Mouse (Mus musculus) stomach, adult 2 months (tissue): ENCODE measurements around the gene Pik3cg. TPM values are rescaled to one million over a fixed set of nuclear protein-coding genes. Genes with fewer than 3 reads are reported as not detected.

ENCODE experiments used
- polyA plus RNA-seq: library from polyadenylated mRNA; depleted of rRNA; stranded (reverse); fragments of >200 nt; gene quantifications from 2 replicates; pipeline ENCODE4 v1.2.3, GENCODE M21; 2012; rRNA removed

Gene Pik3cg
- 0.52 and 0.76 TPM in 2 replicates for polyA plus RNA-seq

GRCm38 (mm10) chr12:32207948-32208891 lies at the start of gene Pik3cg:
Gene Pik3cg, minus strand, starts transcription at chr12:32208659.

Other genes with a start within 250 kb of the Pik3cg start
- 3.2 and 4.5 TPM in 2 replicates for gene Prkar2b, start 147.4 kb downstream of the Pik3cg start, polyA plus RNA-seq
- gene Ccdc71l, start 170.0 kb upstream of the Pik3cg start, polyA plus RNA-seq = 10.1 and 20.1 TPM in 2 replicates